Mouse (Mus musculus): ENCODE results near the gene Ccm2.

- TF ChIP-seq CTCF (IDR thresholded peaks at IDR 0.05; ENCODE audit: borderline replicate concordance, insufficient read depth, low read depth, low read length) (no peak), POLR2A (IDR thresholded peaks at IDR 0.05; ENCODE audit: borderline replicate concordance, insufficient read depth, low read length) (0 out of 2 replicates have a peak, but pooled peaks have one; percentile 4)
Observed at GRCm38 (mm10) chr11:6598191-6598889, 51.7 kb downstream of the Ccm2 start.

Measured in cerebellum, adult 2 months (tissue).